Comparison of ENCODE assay signal across 8 mouse cellular contexts in the genomic region with DNA sequence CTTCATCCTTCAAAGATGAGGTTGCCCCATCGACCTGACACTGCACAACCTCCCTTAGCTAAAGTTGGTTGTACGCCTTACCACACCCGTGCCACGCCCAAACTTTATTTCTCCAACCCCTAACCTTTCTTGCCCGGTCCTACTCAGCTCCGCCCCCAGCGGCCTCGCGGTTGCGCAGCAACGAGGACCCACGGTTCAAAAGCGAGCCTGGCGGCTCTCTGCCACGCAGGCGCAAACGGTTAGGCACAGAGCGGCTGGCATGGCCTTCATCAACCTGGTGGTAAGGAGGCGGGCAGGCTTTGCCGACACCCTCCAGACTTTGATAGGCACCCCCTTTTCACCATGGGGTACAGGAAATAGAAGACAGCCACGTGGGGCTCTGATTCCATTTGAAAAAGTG. TPM values are rescaled to one million over a fixed set of nuclear protein-coding genes. Genes with fewer than 3 reads are reported as not detected.
DNase-seq lines count a peak whose midpoint lies in the region; ATAC-seq and TF ChIP-seq lines count a peak whose summit lies in the region.
"Had no signal": no experiment of that assay in that cellular context is flagged by ENCODE, and none has a peak within 500 bp of the region (broad histone marks: within the 10 kb centered on the region; RNA-seq: fewer than 3 reads in every experiment).

Gene Gtf2a1l, plus strand, starts transcription at position 209 of the 400 bp plus-strand sequence.

- H3K4me3 ChIP-seq in embryonic facial prominence, embryonic 11.5 days (ENCODE audit: low read depth, low read length), result no peak within 1 kb of the TSS
- H3K4me3 ChIP-seq in hindbrain, embryonic 16.5 days (ENCODE audit: low read length), result peak within 1 kb of the TSS; percentile 4; the same call in 1 of the 2 replicates
- no peak within 1 kb of the TSS for H3K4me3 ChIP-seq in midbrain, embryonic 11.5 days (ENCODE audit: low read depth, low read length)

- no peak within 1 kb of the TSS for H3K4me2 ChIP-seq in embryonic facial prominence, embryonic 11.5 days (ENCODE audit: low read depth, low read length)
- peak within 1 kb of the TSS; percentile 48 for H3K4me2 ChIP-seq in hindbrain, embryonic 16.5 days (ENCODE audit: low read length)
- peak within 1 kb of the TSS; percentile 14 for H3K4me2 ChIP-seq in midbrain, embryonic 11.5 days

- in situ Hi-C loops in Patski (cut with MboI; ENCODE audit: low pct_unique_long_range_greater_than_20kb), result no loop called here

- peak; percentile 78 for ATAC-seq in CD4-positive, CD25-positive, alpha-beta regulatory T cell, adult 4 months
- peak; percentile 39 for ATAC-seq in Patski
- ATAC-seq in embryonic facial prominence, embryonic 11.5 days (replicated peaks; ENCODE audit: insufficient number of reproducible peaks, low FRiP score, low TSS enrichment, low read depth), result 0 out of 2 replicates have a peak, but pooled peaks have one; percentile 44
- peak; percentile 82 for ATAC-seq in hindbrain, embryonic 16.5 days
- peak; percentile 72 for ATAC-seq in midbrain, embryonic 11.5 days (ENCODE audit: low FRiP score)

- no peak for TF ChIP-seq CTCF in Patski (IDR thresholded peaks at IDR 0.05)

- no peaks in the 10 kb centered on the region for H3K36me3 ChIP-seq in embryonic facial prominence, embryonic 11.5 days (replicated peaks; ENCODE audit: control insufficient read depth, insufficient read depth, low read depth, low read length)
- H3K36me3 ChIP-seq in hindbrain, embryonic 16.5 days (ENCODE audit: control insufficient read depth, insufficient read depth, low read length), result no peaks in the 10 kb centered on the region
- no peaks in the 10 kb centered on the region for H3K36me3 ChIP-seq in midbrain, embryonic 11.5 days (ENCODE audit: control insufficient read depth, insufficient read depth, low read length)

- WGBS in embryonic facial prominence, embryonic 11.5 days, result 36% methylated on average over 21 of the region's 21 CpGs
- WGBS in hindbrain, embryonic 16.5 days, result 38% methylated on average over 21 of the region's 21 CpGs
- WGBS in midbrain, embryonic 11.5 days, result 34% methylated on average over 21 of the region's 21 CpGs

- peaks cover 16% of the 10 kb centered on the region for H3K27me3 ChIP-seq in Patski
- no peaks in the 10 kb centered on the region for H3K27me3 ChIP-seq in embryonic facial prominence, embryonic 11.5 days (ENCODE audit: control insufficient read depth, insufficient read depth, low read length)
- no peaks in the 10 kb centered on the region for H3K27me3 ChIP-seq in hindbrain, embryonic 16.5 days (replicated peaks; ENCODE audit: control insufficient read depth, insufficient read depth, low read length)
- no peaks in the 10 kb centered on the region for H3K27me3 ChIP-seq in midbrain, embryonic 11.5 days (ENCODE audit: control insufficient read depth, insufficient read depth, low read length)

- H3K27ac ChIP-seq in embryonic facial prominence, embryonic 11.5 days (replicated peaks; ENCODE audit: low read depth, low read length), result no peak within 1 kb of the TSS
- no peak within 1 kb of the TSS for H3K27ac ChIP-seq in hindbrain, embryonic 16.5 days (ENCODE audit: low read depth, low read length)
- H3K27ac ChIP-seq in midbrain, embryonic 11.5 days (ENCODE audit: low read depth, low read length), result no peak within 1 kb of the TSS

- intact Hi-C loops in left cerebral cortex, postnatal 36 days (cut with DNase I), result no loop called here

- CTCF ChIA-PET in Patski (lab: Charles Lee), result no interaction called here

- no peak within 1 kb of the TSS for H3K9ac ChIP-seq in embryonic facial prominence, embryonic 11.5 days (replicated peaks; ENCODE audit: low read length)
- 0 out of 2 replicates have a peak within 1 kb of the TSS, but pooled peaks have one; percentile 1 for H3K9ac ChIP-seq in hindbrain, embryonic 16.5 days (ENCODE audit: low read depth, low read length)
- no peak within 1 kb of the TSS for H3K9ac ChIP-seq in midbrain, embryonic 11.5 days (ENCODE audit: low read length)

- POLR2A ChIA-PET in Patski (lab: Charles Lee), result no interaction called here

- DNase-seq in Patski (ENCODE audit: low read depth, low spot score), result no peak
- peak; percentile 36 for DNase-seq in embryonic facial prominence, embryonic 11.5 days (ENCODE audit: low spot score)
- DNase-seq in left cerebral cortex, postnatal 36 days (ENCODE audit: low spot score in 2 of 2), result peak; percentile 24 to 50
- peak; percentile 89 for DNase-seq in midbrain, embryonic 11.5 days (ENCODE audit: low spot score, missing footprints)
- DNase-seq in spleen, postnatal 36 days (ENCODE audit: low spot score in 2 of 2), result peak; percentile 30 to 49

- no peaks in the 10 kb centered on the region for H3K9me3 ChIP-seq in embryonic facial prominence, embryonic 11.5 days (replicated peaks; ENCODE audit: control insufficient read depth, low read length)
- no peaks in the 10 kb centered on the region for H3K9me3 ChIP-seq in hindbrain, embryonic 16.5 days (ENCODE audit: control insufficient read depth, low read length)
- H3K9me3 ChIP-seq in midbrain, embryonic 11.5 days (ENCODE audit: control insufficient read depth, low read length), result no peaks in the 10 kb centered on the region

- H3K4me1 ChIP-seq in embryonic facial prominence, embryonic 11.5 days (ENCODE audit: control insufficient read depth, insufficient read depth, low read length), result no peaks in the 10 kb centered on the region
- peaks cover 3% of the 10 kb centered on the region for H3K4me1 ChIP-seq in hindbrain, embryonic 16.5 days (ENCODE audit: control insufficient read depth, insufficient read depth, low read depth, low read length)
- H3K4me1 ChIP-seq in midbrain, embryonic 11.5 days (ENCODE audit: control insufficient read depth, insufficient read depth, low read length), result peaks cover 8% of the 10 kb centered on the region; the same call in 1 of the 2 replicates

RNA-seq across cellular contexts. Expression of gene Gtf2a1l, which starts in this region (rescaled TPM):
- not detected for polyA plus RNA-seq in CD4-positive, CD25-positive, alpha-beta regulatory T cell, adult 4 months (2017; shearing (Covaris generic))
- polyA plus RNA-seq in Patski (2021), result not detected
- 0.31 TPM in 1 of 2 replicates, not detected in the other for polyA plus RNA-seq in embryonic facial prominence, embryonic 11.5 days (2014; fragmentation: Nextera tagmentation; extraction: Ambion mirVana)
- polyA plus RNA-seq in hindbrain, embryonic 16.5 days (2015; fragmentation: Nextera tagmentation; extraction: Ambion mirVana), result 0.25 and 0.35 TPM in 2 replicates
- under 1 TPM; 0.32 to 0.57 TPM for total RNA-seq in left cerebral cortex, postnatal 36 days (2021)
- 0.33 TPM in 1 of 2 replicates, not detected in the other for polyA plus RNA-seq in midbrain, embryonic 11.5 days (2014; fragmentation: Nextera tagmentation; extraction: Ambion mirVana)
- total RNA-seq: gastrocnemius, adult 8-10 months had no signal

Comparison
In these comparisons a context has a peak if more than half of its experiments do, and no peak if none do; other contexts are left out.
1. Peak in ATAC-seq in CD4-positive, CD25-positive, alpha-beta regulatory T cell, adult 4 months; RNA of the gene not detected or under 1 TPM.
2. Peak in ATAC-seq in Patski; RNA of the gene not detected or under 1 TPM.
3. Peak in DNase-seq and ATAC-seq in embryonic facial prominence, embryonic 11.5 days; RNA of the gene not detected or under 1 TPM.
4. Peak in ATAC-seq, H3K4me3 ChIP-seq, H3K9ac ChIP-seq and H3K4me2 ChIP-seq in hindbrain, embryonic 16.5 days; RNA of the gene not detected or under 1 TPM.
5. Peak in DNase-seq in left cerebral cortex, postnatal 36 days; RNA of the gene not detected or under 1 TPM.
6. Peak in DNase-seq, ATAC-seq and H3K4me2 ChIP-seq in midbrain, embryonic 11.5 days; RNA of the gene not detected or under 1 TPM.